Comparison of ENCODE assay signal across 9 mouse cellular contexts in genomic region chr15:78803499-78803900, GRCm38 (mm10). TPM values are rescaled to one million over a fixed set of nuclear protein-coding genes. Genes with fewer than 3 reads are reported as not detected.
DNase-seq lines count a peak whose midpoint lies in the region; ATAC-seq and TF ChIP-seq lines count a peak whose summit lies in the region.
"Had no signal": no experiment of that assay in that cellular context is flagged by ENCODE, and none has a peak within 500 bp of the region (broad histone marks: within the 10 kb centered on the region; RNA-seq: fewer than 3 reads in every experiment).

No protein-coding gene starts in this region.

- H3K36me3 ChIP-seq in liver, embryonic 13.5 days, result no peaks in the 10 kb centered on the region
- H3K36me3 ChIP-seq in stomach, postnatal 0 days (ENCODE audit: control insufficient read depth, insufficient read depth, low read length), result 0 out of 2 replicates have a peak, but pooled peaks cover under 1% of the 10 kb centered on the region

- TF ChIP-seq EP300 in stomach, postnatal 0 days (optimal IDR thresholded peaks at IDR 0.05), result no peak

- peak overlapping the region; percentile 51 for H3K27ac ChIP-seq in brown adipose tissue, adult 24 weeks (replicated peaks; ENCODE audit: low read depth, low read length)
- H3K27ac ChIP-seq in liver, embryonic 13.5 days, result peak overlapping the region; percentile 54; the same call in 1 of the 2 replicates
- peak overlapping the region; percentile 83 for H3K27ac ChIP-seq in stomach, postnatal 0 days (replicated peaks)

- peak overlapping the region; percentile 65; the same call in 1 of the 2 replicates for H3K9ac ChIP-seq in liver, embryonic 13.5 days
- no peak overlapping the region for H3K9ac ChIP-seq in stomach, postnatal 0 days (ENCODE audit: low read length)

- DNase-seq in embryo, embryonic 11 days, result peak; percentile 29
- DNase-seq in embryo, embryonic 10 days (ENCODE audit: low spot score), result no peak
- peak; percentile 68 for DNase-seq in heart, postnatal 4 days
- no peak for DNase-seq in liver, embryonic 13.5 days
- no peak for DNase-seq in stomach, postnatal 0 days (ENCODE audit: low spot score)
- no peak for DNase-seq in layer of hippocampus, postnatal 10 days (ENCODE audit: low spot score in 2 of 2)
- no peak for DNase-seq in thymus, postnatal 36 days

- H3K4me2 ChIP-seq in liver, embryonic 13.5 days, result peak overlapping the region; percentile 73; the same call in 1 of the 2 replicates
- H3K4me2 ChIP-seq in stomach, postnatal 0 days (replicated peaks; ENCODE audit: low read depth), result peak overlapping the region; percentile 94

- WGBS in liver, embryonic 13.5 days (ENCODE audit: insufficient replicate concordance), result 12% methylated on average over 8 of the region's 8 CpGs
- 18% methylated on average over 8 of the region's 8 CpGs for WGBS in stomach, postnatal 0 days

- peak overlapping the region; percentile 52; the same call in 1 of the 2 replicates for H3K4me3 ChIP-seq in brown adipose tissue, adult 24 weeks (ENCODE audit: insufficient read depth, low read depth, low read length)
- peak overlapping the region; percentile 62; the same call in 1 of the 2 replicates for H3K4me3 ChIP-seq in liver, embryonic 13.5 days (replicated peaks)
- no peak overlapping the region for H3K4me3 ChIP-seq in stomach, postnatal 0 days (ENCODE audit: low read depth, low read length)

- H3K4me1 ChIP-seq in brown adipose tissue, adult 24 weeks (ENCODE audit: control insufficient read depth, insufficient read depth, insufficient read length, low read length), result peaks cover 10% of the 10 kb centered on the region
- H3K4me1 ChIP-seq in liver, embryonic 13.5 days (replicated peaks), result peaks cover 26% of the 10 kb centered on the region
- peaks cover 3% of the 10 kb centered on the region; the same call in 1 of the 2 replicates for H3K4me1 ChIP-seq in stomach, postnatal 0 days (replicated peaks; ENCODE audit: control insufficient read depth, insufficient read depth)

- no peak for TF ChIP-seq CTCF in stomach, postnatal 0 days (IDR thresholded peaks at IDR 0.05; ENCODE audit: low read depth)

- ATAC-seq in liver, embryonic 13.5 days (ENCODE audit: low read depth), result no peak
- peak; percentile 10; the same call in 1 of the 2 replicates for ATAC-seq in stomach, postnatal 0 days (ENCODE audit: low FRiP score, low TSS enrichment)

- peaks cover 69% of the 10 kb centered on the region for H3K27me3 ChIP-seq in liver, embryonic 13.5 days
- no peaks in the 10 kb centered on the region for H3K27me3 ChIP-seq in stomach, postnatal 0 days (ENCODE audit: control insufficient read depth, insufficient read depth, low read length)

- no peaks in the 10 kb centered on the region for H3K9me3 ChIP-seq in liver, embryonic 13.5 days (replicated peaks)
- H3K9me3 ChIP-seq in stomach, postnatal 0 days (ENCODE audit: control insufficient read depth, low read length), result no peaks in the 10 kb centered on the region

RNA-seq across cellular contexts. Expression of gene Card10, which starts 0.7 kb away (rescaled TPM):
- polyA plus RNA-seq in brown adipose tissue, adult 24 weeks (2012; ENCODE audit: insufficient read depth, insufficient read length, missing spikeins), result 3.9 and 4.8 TPM in 2 replicates
- total RNA-seq in heart, postnatal 4 days (2021), result 10 to 100 TPM; 15.9 to 18.8 TPM
- polyA plus RNA-seq in liver, embryonic 13.5 days (2015; fragmentation: Nextera tagmentation; extraction: Ambion mirVana), result 1.1 and 1.3 TPM in 2 replicates
- polyA plus RNA-seq in stomach, postnatal 0 days (2015; fragmentation: Nextera tagmentation; extraction: Ambion mirVana), result 2.4 and 2.8 TPM in 2 replicates
- total RNA-seq in layer of hippocampus, postnatal 10 days (2021), result 1 to 10 TPM; 5.8 to 6.0 TPM

RNA-seq across cellular contexts. Expression of gene Mfng, which starts 30.2 kb away (rescaled TPM):
- polyA plus RNA-seq in brown adipose tissue, adult 24 weeks (2012; ENCODE audit: insufficient read depth, insufficient read length, missing spikeins), result 12.0 and 20.7 TPM in 2 replicates
- 10 to 100 TPM; 17.6 to 18.1 TPM for total RNA-seq in heart, postnatal 4 days (2021)
- polyA plus RNA-seq in liver, embryonic 13.5 days (2015; fragmentation: Nextera tagmentation; extraction: Ambion mirVana), result 7.0 and 7.2 TPM in 2 replicates
- polyA plus RNA-seq in stomach, postnatal 0 days (2015; fragmentation: Nextera tagmentation; extraction: Ambion mirVana), result 5.6 and 7.2 TPM in 2 replicates
- 10 to 100 TPM in 1 of 2 experiments, 1 to 10 TPM in 1; 9.2 to 10.4 TPM for total RNA-seq in layer of hippocampus, postnatal 10 days (2021)

RNA-seq across cellular contexts. Expression of gene Cdc42ep1, which starts 38.9 kb away (rescaled TPM):
- 18.4 and 21.7 TPM in 2 replicates for polyA plus RNA-seq in brown adipose tissue, adult 24 weeks (2012; ENCODE audit: insufficient read depth, insufficient read length, missing spikeins)
- total RNA-seq in heart, postnatal 4 days (2021), result 10 to 100 TPM; 55.3 to 59.9 TPM
- 9.5 and 10.8 TPM in 2 replicates for polyA plus RNA-seq in liver, embryonic 13.5 days (2015; fragmentation: Nextera tagmentation; extraction: Ambion mirVana)
- 37.7 and 45.4 TPM in 2 replicates for polyA plus RNA-seq in stomach, postnatal 0 days (2015; fragmentation: Nextera tagmentation; extraction: Ambion mirVana)
- 1 to 10 TPM; 7.6 to 8.5 TPM for total RNA-seq in layer of hippocampus, postnatal 10 days (2021)

RNA-seq across cellular contexts. Expression of gene Lgals2, which starts 51.8 kb away (rescaled TPM):
- polyA plus RNA-seq in brown adipose tissue, adult 24 weeks (2012; ENCODE audit: insufficient read depth, insufficient read length, missing spikeins), result not detected in 2 replicates
- not detected for total RNA-seq in heart, postnatal 4 days (2021)
- polyA plus RNA-seq in liver, embryonic 13.5 days (2015; fragmentation: Nextera tagmentation; extraction: Ambion mirVana), result 10.0 and 13.7 TPM in 2 replicates
- 39.4 and 39.5 TPM in 2 replicates for polyA plus RNA-seq in stomach, postnatal 0 days (2015; fragmentation: Nextera tagmentation; extraction: Ambion mirVana)
- total RNA-seq in layer of hippocampus, postnatal 10 days (2021), result not detected
- polyA plus RNA-seq: erythroblast, embryonic 14.5 days had no signal

Comparison
In these comparisons a context has a peak if more than half of its experiments do, and no peak if none do; other contexts are left out.
1. DNase-seq: peak in embryo, embryonic 11 days (single experiment) and heart, postnatal 4 days (single experiment); none in embryo, embryonic 10 days (single experiment), liver, embryonic 13.5 days (single experiment), stomach, postnatal 0 days (single experiment), layer of hippocampus, postnatal 10 days (0 of 2) and thymus, postnatal 36 days (0 of 2).
2. Peak in every context shown above with its lines, with median percentiles within 50 percentile points of each other: H3K27ac ChIP-seq.